Mouse (Mus musculus): ENCODE data around the gene Smim20. TPM values are rescaled to one million over a fixed set of nuclear protein-coding genes. Genes with fewer than 3 reads are reported as not detected.

Smim20 gene
- total RNA-seq, 2 experiments from 2014 or later: 31.1 to 33.2 TPM

DNA sequence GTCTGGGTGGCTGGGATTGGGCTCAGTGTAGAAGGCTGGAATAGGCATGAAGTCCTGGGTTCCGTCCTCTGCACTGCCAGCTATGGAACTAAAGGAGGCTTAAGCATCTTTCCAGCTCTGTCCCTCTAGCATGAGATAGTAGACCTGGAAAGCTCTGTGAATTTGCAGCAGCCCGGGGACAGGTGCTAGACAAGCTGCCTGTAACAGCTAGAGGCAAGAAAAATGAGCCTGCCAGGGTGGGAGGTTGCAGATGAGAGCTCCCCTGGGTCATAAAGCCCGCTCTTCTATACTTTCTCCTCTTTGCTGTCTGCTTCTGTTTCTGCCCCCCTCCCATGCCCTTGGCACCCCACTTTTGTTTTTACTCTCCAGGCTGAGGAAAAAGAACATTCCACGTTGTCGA, 7.0 kb upstream of the Smim20 start:
- intact Hi-C loops (cut with DNase I): no loop called here
- DNase-seq (ENCODE audit: low spot score in 2 of 2): peak; percentile 38 to 52

DNA sequence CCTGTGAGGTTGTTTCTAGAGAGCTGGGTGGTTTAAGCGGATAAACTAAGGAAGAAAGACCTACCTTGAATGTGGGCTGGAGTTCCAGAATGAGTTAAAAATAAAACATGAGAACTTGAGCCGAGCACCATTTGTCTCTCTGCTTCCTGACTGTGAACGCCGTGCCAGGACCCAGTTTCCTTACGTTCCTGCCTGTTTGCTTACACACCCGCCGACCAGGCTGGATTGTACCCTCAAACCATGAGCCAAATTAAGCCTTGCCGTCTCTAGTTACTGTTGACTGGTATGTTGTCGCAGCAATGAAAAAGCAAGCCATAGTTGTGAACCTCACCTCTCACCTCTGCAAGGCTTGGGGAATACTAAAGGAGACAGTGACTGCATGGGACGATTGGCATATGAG, 4.9 kb upstream of the Smim20 start:
- no peak for DNase-seq (ENCODE audit: low spot score in 2 of 2)
- intact Hi-C loops (cut with DNase I): no loop called here

DNA sequence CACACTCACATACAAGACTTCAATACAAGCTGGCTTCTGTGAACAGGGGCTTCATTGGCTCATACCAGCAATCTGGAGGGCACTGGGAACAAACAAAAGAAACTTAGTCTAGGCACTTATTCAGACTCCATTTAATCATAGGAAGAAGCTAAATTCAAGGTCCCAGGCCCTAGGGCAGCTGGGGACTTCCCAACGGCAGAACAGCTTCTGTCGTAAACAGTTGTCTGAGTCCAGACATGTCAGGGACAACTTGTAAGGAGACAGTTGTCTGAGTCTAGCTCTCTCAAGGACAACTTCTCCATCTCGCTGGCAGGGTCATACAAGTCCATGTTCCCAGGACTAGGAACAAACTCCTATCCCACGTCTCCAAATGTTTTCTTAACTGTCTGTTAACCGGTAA, 2.8 kb upstream of the Smim20 start:
- intact Hi-C loops (cut with DNase I): no loop called here
- no peak for DNase-seq (ENCODE audit: low spot score in 2 of 2)

DNA sequence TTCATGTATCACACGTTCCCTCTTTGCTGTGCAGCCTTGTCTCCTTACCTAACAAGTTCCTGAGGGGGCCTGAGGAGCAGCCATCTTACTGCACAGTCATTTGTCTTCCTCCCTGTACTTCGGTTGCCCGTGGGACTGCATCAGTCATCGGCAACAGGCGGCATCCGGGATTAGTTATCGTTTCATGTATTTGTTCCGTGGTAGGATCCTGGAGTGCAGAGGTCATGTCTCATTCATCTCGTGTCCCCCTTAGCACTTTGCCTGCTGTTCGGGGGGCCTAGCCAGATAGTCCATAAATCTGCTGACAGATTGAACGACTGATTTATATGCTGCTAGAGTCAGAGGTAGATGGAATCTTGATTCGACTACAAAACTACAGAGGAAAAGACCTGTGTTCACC, 1.1 kb upstream of the Smim20 start:
- DNase-seq (ENCODE audit: low spot score in 2 of 2): no peak
- intact Hi-C loops (cut with DNase I): no loop called here

DNA sequence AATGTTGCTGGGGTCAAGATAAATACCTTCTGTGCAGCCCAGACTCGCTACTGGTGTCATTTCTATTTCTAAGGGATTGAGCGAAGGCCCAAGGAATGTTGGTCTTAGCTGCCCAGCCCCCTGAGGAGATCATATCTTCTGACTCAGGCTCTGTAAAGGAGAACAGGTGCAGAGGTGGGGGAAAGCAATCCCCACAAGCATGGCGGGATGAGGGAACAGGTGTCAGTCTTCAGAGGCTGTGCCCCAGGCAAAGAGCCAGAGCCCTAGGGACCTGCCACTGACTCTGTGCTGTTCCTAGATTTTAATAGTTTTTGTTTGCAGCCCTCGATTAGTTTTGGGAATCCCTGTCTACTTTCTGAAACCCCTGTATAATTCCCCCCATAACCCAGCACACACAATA, 702 bp upstream of the Smim20 start:
- intact Hi-C loops (cut with DNase I): no loop called here
- no peak for DNase-seq (ENCODE audit: low spot score in 2 of 2)

DNA sequence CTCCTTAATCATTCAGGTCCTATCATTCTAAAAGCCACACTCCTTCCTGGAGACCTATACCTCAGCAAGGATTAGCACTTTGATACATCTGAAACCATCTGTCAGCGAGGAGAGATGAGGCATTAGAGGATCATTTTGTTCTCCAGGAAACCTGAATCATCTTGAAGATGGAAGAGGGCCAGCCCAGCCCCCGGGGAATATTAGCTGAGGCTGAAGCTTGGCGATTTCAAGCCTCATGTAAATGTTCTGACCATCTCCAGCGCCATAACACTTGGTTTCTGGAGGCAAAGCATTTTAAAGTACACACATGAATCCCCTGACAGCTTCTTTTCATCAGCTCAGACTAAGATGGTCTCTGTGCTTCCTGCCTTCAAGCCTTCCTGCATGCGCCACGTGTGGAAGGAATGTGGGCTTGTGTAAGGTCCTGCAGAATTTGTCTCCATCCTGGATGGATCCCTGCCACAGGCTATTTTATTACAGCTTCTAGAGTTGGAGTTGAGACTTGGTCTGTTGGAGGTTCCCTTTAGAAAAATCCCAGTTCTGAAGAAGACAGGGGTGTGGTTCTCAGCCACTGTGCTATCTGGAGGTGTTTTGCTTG, 1.3 kb downstream of the Smim20 start:
- no peak for DNase-seq (ENCODE audit: low spot score in 2 of 2)
- intact Hi-C loops (cut with DNase I): no loop called here

DNA sequence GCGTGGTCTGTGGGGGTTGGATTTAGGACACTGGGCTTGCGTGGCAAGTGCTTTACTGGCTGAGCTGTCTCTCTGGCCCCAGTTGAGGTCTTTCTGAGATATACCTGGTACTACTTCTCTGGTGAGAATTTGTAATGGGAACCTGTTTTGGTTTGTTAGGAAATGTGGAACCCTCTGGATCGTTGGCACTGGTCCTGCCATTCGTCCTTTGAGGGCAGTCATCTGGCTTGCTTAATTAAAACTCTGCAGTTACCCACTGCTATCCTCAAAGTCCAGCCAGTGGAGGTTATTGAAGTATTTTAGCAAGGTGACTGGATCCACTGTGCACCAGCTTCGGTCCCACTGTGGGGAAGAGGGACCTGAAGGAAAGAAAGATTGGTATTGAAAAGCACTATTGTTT, 2.9 kb downstream of the Smim20 start:
- no peak for DNase-seq (ENCODE audit: low spot score in 2 of 2)
- intact Hi-C loops (cut with DNase I): loop anchor here (5.0 kb wide), 1 partner anchor 323 kb away; no protein-coding TSS in a partner anchor

DNA sequence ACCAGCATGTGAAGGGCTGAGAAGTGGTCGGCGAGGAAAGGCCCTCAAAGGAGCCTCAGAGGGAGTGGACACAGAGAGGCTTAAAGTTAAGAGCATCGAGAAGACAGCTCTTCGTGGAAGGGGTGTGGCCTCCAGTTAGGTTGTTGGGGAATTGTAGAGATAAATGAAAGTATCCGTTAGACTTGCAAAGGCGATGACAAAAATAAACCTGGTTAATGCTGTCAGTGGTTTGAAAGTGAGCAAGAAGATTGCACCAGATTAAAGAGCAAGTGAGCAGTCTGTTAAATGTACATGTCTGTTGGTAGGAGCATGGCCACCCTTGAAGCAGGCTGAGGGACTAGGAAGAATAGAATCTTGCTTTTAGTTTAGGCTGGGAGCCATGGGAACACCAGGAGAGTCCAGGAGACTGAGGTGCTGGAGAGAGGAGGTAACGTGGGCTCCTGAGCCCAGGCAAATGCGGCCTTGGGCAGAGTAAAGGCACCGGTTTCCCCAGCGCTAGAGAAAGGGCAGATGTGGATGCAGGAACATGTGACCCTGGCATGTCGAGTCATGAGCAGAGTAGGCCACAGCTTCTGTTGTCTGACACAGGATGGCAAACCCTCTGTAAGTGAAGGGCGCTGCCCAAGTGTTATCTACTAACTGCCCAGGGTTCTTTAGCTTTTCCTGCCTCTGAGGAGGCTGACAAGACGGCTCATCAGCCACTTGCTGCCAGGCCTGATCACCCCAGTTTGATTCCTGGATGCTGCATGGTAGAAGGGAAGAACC, 4.2 kb downstream of the Smim20 start:
- intact Hi-C loops (cut with DNase I): loop anchor here (5.0 kb wide), 1 partner anchor 321 kb away; no protein-coding TSS in a partner anchor
- DNase-seq (ENCODE audit: low spot score in 2 of 2): no peak

DNA sequence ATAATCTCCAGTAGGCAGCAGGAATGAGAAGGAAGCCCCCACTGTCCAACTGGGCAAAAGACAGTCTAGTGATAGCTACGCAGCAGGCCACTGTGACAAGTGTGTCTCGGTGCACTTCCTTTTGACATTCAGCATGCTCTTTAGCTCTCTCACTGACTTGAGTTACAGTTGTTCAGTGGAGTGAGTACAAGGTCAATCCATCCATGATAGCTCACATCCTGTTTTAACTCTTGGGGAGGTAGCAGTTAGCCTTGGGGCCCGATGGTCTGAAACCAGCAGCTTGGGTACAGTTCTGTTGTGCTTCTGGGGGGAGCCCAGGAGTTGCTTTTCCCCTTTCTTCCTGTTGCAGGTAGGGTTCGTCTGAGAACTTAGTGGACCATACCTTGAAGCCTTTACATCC, 5.7 kb downstream of the Smim20 start:
- no peak for DNase-seq (ENCODE audit: low spot score in 2 of 2)
- intact Hi-C loops (cut with DNase I): loop anchor here (5.0 kb wide), 1 partner anchor 320 kb away; no protein-coding TSS in a partner anchor

DNA sequence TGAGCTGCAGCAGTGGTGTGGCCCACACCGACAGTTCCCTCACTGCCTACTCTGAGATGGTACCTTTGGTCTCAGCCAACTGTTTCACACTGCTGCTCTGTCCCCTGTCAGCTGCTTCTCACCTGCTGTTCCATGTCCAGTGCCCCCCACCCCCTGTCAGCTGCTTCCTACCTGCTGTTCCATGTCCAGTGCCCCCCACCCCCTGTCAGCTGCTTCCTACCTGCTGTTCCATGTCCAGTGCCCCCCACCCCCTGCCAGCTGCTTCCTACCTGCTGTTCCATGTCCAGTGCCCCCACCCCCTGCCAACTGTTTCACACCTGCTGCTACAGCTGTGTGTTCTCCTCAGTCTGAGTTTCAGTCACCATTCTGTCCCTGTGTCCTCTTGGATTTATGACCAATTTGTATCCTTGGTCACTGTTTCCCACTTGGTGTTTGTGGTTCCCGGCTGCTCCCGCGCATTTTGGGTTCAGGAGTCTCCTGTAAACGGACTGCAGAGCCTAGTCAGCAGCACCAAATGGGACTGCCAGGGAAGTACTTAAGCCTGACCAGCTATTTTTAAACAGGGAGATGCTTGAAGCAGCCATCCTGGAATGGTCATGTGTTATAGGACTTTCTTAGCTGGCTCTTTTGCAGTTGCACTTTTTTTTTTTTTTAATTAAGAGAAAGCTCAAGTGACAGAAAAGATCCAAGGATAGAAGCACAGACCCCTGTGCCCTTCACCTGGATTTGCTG, 7.0 kb downstream of the Smim20 start:
- intact Hi-C loops (cut with DNase I): loop anchor here (5.0 kb wide), 1 partner anchor 318 kb away; no protein-coding TSS in a partner anchor
- no peak for DNase-seq (ENCODE audit: low spot score in 2 of 2)

DNA sequence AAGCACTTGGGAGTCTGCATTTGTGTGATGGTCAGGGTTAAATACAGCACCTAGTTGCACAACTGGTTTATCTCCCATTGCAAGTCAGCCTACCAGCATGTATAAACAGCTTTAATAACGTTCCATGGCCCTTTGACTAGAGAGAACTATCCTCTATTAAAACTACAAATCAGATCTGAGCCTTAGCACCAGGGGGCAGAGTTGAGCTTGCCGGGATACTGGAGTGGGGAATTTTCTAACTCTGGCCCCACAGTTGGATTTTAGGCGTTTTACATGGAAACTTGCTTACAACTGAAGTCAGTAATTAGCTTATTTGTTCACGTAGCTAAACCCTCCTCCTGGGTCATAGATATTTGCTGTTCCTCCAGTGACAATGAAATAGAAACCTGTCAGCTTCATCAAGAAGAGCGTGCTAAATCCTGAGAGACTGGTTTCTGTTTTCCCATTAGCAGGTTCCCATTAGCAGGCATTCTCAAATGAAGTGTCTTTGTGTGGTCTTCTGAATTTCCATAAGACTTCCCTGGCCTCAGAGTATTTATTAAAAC, 8.0 kb downstream of the Smim20 start:
- peak; percentile 69 to 75 for DNase-seq (ENCODE audit: low spot score in 2 of 2)
- intact Hi-C loops (cut with DNase I): loop anchor here (5.0 kb wide), 1 partner anchor 317 kb away; no protein-coding TSS in a partner anchor

DNA sequence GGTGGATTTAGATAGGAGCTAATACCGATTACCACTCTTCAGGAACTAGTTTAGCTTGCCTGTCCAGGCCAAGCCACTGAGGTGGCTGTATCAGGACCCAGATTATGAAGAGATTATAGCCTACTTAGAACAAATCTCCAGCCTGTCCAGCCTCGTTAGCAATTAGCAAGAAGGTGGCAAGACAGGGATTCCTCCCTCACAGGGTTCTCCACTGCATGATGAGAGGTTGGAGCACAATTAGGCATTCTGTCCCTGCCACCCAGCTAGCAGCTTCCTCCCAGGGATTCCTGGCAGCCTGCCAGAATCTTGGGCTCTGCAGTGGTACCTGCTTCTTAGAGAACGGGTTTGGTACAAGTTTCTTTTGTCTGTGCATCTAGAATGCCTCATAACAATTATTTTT, 8.5 kb downstream of the Smim20 start:
- intact Hi-C loops (cut with DNase I): no loop called here

DNA sequence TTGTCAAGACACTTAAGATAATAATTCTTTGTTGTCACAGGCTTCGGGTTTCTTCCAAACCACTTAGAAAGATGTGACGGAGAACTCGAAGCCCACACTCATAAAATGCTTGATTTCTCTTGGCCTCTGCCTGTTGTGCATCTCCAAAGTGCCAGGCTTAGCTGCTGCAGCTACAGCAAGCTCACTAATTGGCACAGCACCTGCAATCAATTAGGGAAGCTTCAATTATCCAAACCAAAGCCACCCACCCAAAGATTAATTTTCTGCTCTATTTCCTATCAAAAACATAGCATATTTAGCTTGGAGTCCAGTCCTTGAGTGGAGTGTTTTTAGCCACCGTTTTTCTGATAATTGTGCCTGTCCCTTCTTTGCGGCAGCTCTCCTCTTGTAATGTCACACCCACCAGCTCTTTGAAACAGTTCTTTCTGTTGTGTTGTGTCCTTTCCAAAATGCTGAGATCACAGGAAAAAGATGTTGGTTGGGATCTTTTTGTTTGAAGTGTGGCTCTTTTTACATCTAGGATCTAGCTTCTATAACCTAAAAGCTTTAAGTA, 9.7 kb downstream of the Smim20 start:
- intact Hi-C loops (cut with DNase I): no loop called here
- no peak for DNase-seq (ENCODE audit: low spot score in 2 of 2)

More for the DNA sequence above, 8.5 kb downstream of the Smim20 start:
- peak in 1 of 2 experiments; percentile 31 for DNase-seq (ENCODE audit: low spot score in 2 of 2)

DNA sequence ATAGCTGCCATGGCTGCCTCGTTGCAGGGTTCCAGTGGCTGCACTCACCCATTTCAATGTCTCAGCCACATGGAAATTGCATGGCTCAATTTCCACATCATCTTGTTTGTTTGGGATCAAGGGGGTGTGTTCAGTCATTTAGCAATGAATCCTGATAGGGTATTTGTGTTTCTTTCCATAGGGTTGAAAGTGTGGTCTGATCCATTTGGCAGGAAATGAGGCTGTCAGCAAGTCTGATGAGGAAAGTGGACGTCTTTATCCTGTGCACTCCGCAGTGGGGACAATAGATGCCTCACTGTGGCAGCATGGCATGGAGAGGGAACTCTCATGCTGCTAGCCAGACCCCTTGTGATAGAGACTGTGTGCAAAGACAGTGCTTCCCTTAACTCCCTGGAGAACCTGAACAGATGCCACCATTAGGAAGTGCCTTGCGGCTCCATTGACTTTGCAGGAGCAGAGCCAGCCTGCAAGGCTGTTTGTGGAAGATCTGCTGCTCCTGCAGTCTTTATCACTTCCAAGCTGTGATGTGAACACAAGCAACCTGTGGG, 10.9 kb downstream of the Smim20 start:
- intact Hi-C loops (cut with DNase I): no loop called here
- DNase-seq (ENCODE audit: low spot score in 2 of 2): no peak

DNA sequence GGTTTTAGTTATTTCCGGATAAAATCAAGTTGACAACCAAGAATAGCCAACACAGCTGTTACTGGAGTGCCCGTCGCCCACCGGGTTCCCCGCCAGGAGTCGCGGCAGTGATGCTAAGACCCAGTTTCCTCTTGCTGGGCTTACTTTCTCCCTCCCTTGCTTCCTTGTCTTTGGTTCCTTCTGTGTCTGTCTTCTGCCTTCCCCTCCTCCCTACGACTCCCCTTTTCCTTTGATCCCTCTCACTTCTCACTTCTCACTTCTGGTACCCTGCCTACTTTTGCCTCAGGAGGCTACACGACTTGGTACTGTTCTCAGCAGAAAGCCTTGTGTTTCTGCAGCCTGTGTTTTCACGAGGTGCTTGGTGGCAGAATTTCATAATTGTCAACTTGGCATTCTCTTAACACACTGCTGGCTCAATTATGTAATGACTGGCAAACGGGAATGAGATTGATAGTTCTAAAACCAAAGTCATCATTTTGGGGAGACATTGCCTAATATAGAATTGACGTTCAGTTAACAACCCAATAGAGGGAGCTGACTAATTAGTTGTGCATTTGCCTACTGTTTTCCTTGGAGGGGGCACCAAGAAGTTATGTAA, 12.4 kb downstream of the Smim20 start:
- no peak for DNase-seq (ENCODE audit: low spot score in 2 of 2)
- intact Hi-C loops (cut with DNase I): no loop called here

DNA sequence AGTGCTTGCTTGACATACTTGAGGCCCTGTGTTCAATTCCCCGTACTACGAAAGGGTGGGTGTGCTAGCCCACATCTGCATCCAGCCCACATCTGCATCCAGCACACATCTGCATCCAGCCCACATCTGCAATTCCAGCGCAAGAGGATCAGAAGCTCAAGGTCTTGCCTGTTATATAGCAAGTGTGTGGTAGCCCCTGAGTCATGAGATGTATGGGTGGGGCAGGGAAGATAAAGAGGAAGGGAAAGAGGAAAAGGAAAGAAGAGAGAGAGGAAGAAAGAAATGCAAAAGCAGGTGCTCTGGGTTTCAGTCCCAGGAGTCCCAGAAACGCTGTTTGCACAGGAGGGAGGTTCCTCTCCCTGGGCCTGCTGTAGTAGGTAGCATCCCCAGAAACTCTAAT, 15.6 kb downstream of the Smim20 start:
- no peak for DNase-seq (ENCODE audit: low spot score in 2 of 2)
- intact Hi-C loops (cut with DNase I): no loop called here

DNA sequence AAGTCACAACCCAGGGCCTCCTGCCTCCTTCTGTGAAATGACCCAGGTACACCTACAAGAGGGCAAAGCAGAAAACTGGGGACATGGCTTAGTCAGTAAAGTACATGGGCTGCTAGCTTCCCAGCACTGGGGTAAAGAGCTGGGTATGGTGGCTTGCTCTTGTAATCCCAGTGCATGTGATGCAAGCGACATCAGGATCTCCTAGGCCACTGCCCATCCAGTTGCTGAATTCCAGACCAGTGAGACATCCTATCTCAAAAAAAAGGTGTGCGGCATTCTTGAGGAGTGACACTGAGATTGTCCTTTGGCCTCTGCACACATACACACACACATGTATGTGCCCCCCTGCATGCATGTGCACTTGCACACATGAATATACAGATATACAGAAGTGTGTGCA, 19.5 kb downstream of the Smim20 start:
- intact Hi-C loops (cut with DNase I): no loop called here
- no peak for DNase-seq (ENCODE audit: low spot score in 2 of 2)

DNA sequence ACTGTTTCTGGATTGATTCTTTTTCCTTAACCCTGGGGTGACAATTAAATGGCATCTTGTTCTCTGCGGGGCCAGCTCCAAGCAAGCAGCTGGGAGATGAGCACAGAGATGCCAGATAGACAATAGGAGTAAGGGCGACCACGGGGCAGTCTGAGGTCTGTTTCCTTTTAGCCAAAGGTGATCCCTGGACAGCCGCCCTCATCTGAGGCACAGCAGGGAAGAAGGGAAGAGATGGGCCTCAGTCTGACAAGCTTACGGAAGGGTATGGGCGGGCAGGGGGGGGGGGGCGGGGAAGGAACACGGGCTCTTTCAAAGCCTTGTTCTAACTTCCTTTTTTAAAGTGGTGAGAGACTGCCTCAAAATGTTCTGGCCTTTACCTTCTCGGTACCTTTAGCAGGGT, 22.6 kb downstream of the Smim20 start:
- no peak for DNase-seq (ENCODE audit: low spot score in 2 of 2)

DNA sequence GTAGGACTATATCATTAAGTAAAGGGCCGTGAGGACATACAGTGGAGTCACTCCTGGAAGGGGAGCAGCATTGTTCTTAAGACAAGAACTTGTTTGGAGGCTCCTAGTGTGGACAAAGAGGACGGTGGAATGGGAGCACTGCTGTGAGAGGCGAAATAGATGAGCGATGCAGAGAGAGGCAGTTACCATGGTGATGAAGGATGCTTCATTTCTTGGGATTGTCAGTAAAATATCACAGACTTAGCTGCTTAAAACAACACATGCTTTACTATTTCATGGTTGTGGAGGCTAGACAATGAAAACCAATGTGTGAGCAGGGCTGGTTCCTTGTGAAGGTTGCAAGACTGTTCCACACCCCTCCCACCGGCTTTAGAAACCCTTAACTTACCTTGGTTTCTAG, 27.7 kb downstream of the Smim20 start:
- DNase-seq (ENCODE audit: low spot score in 2 of 2): no peak
- intact Hi-C loops (cut with DNase I): no loop called here

More for the DNA sequence above, 22.6 kb downstream of the Smim20 start:
- intact Hi-C loops (cut with DNase I): no loop called here
